Mouse (Mus musculus) Patski (cell line): ENCODE data around the gene Eif3b. TPM values are rescaled to one million over a fixed set of nuclear protein-coding genes. Genes with fewer than 3 reads are reported as not detected.
A peak's percentile ranks its signal among the peaks of the same experiment; 100 is the strongest.
"Not testable (repeated sequence)": the region's sequence is repeated elsewhere in the genome, so short reads cannot be mapped to it uniquely, and the experiment has no call there.

Experiments
- ATAC-seq: fragments of 100-300 bp; one replicate; pipeline ENCODE4 v1.8.0; 2021
- CTCF ChIA-PET: fragments of 350-600 bp; sonication (Branson Sonifier 250); formaldehyde crosslinking; loops from one replicate; lab custom pipeline; 2022; ENCODE audit warnings: inconsistent platforms; lab: Charles Lee
- POLR2A ChIA-PET: fragments of 350-600 bp; sonication (Branson Sonifier 250); formaldehyde crosslinking; loops from one replicate; lab custom pipeline; 2022; ENCODE audit warnings: antibody characterized with exemption, inconsistent platforms; lab: Charles Lee
- DNase-seq: peaks from one replicate; pipeline ENCODE4 v3.0.0-alpha.2; 2011; ENCODE audit warnings: low read depth, low spot score
- H3K27me3 ChIP-seq: fragments of 371-371 bp; one replicate; pipeline ENCODE4 v1.5.1; 2021
- CTCF ChIP-seq: fragments of 100-300 bp; IDR thresholded peaks from one replicate; pipeline ENCODE4 v1.5.1; 2021
- in situ Hi-C: fragments of 300-500 bp; cut with MboI; formaldehyde crosslinking; loops from 3 replicates; pipeline ENCODE4 v1.11.1; 2018; ENCODE audit warnings: low pct_unique_long_range_greater_than_20kb, mixed read lengths
- polyA plus RNA-seq: library from polyadenylated mRNA; unstranded; gene quantifications from one replicate; pipeline ENCODE4 v1.2.3, GENCODE M21; 2021

The Eif3b gene
- polyA plus RNA-seq, 1 experiment from 2014 or later = 258 TPM

DNA sequence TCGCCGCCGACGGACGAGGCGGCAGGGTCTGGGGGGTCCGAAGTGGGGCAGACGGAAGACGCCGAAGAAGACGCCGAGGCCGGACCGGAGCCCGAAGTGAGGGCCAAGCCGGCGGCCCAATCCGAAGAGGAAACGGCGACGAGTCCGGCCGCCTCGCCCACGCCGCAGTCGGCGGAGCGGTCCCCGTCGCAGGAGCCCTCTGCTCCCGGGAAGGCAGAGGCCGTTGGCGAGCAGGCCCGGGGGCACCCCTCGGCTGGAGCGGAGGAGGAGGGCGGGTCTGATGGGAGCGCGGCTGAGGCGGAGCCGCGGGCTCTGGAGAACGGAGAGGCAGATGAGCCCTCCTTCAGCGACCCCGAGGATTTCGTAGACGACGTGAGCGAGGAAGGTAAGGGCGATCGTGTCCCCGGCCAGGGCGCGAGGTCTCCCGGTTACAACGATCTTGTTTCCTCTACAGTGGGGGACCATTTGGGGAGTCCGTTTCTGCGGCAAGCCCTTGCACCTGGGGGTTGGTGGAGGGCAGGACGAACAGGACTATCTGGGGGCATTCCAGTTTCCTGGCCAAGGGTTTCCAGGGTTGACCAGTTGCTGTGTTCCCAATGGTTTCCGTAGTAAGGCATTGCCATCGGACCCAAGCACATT lies 433 bp downstream of the Eif3b start:
- ChIA-PET CTCF (no interaction called here), POLR2A (interaction anchor here (0.6 to 1.3 kb wide), 2 partner anchors 22 to 46 kb away, joined by 3 to 5 read pairs; no protein-coding TSS in a partner anchor)
- in situ Hi-C loops = no loop called here
- ATAC-seq (peak; percentile 38), DNase-seq (no peak)
- H3K27me3 ChIP-seq = no peaks in the 10 kb centered on the region
- no peak for TF ChIP-seq CTCF

DNA sequence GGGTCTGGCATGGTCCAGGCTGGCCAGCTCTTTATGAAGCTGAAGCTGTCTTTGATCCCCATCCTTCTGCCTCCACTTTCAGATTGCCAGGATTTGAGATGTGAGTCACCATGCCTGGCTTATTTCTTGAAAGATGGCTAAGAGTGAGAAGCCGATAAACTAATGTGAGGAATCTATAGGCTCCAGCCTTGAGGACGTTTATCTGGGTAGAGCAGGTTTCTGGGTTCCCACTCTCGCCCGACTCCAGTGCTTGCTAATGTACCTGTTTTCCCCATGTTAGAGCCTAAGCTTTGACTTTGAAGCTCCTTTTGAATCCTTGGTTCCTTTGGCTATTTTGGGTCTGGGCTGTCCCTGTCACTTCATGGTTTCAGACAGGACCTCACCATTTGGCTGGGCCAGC lies 1.5 kb downstream of the Eif3b start:
- DNase-seq (no peak), ATAC-seq (no peak)
- H3K27me3 ChIP-seq = no peaks in the 10 kb centered on the region
- CTCF ChIA-PET = interaction anchor here (1.3 kb wide), 1 partner anchor 14 kb away, joined by 3 read pairs; no protein-coding TSS in a partner anchor
- TF ChIP-seq CTCF = no peak
- in situ Hi-C loops = no loop called here
- POLR2A ChIA-PET = no interaction called here

DNA sequence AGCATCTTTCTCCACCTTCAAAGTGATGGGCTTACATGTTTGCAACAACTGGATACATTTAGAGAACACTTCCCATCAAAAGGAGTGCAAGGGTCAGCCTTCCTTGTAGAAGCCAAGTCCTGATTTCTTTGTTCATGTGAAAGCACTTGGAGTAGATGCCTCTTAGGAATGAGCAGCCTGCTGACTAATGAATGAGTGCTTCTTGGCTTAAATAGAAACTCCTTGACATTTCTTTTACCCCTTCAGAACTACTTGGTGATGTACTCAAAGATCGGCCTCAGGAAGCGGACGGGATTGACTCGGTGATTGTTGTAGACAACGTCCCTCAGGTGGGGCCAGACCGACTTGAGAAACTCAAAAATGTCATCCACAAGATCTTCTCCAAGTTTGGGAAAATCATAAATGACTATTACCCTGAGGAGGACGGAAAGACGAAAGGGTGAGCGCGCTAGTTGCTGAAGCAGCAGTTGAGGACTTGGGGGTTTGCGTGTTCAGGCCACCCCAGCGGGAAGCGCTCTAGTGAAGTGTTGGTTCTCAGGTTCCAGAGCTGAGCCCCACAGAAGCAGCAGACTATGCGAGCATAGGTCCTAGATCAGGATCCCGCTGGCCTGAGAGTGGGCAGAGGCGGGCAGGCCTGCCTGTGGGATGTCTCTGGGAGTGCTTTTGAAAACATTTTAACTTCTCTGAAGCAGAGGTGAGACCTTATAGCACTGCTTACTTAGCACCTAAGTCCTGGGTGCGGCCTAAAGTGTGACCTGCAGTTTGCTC lies 6.1 kb downstream of the Eif3b start:
- in situ Hi-C loops = no loop called here

DNA sequence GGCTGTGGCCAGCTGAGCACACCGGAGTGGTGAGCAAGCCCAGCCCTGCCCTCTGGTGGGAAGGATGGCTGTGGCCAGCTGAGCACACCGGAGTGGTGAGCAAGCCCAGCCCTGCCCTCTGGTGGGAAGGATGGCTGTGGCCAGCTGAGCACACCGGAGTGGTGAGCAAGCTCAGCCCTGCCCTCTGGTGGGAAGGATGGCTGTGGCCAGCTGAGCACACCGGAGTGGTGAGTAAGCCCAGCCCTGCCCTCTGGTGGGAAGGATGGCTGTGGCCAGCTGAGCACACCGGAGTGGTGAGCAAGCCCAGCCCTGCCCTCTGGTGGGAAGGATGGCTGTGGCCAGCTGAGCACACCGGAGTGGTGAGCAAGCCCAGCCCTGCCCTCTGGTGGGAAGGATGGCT lies 20.0 kb downstream of the Eif3b start:
- POLR2A ChIA-PET, in situ Hi-C loops, ATAC-seq, CTCF ChIA-PET, DNase-seq, H3K27me3 ChIP-seq: not testable (repeated sequence)

More for the DNA sequence above, 6.1 kb downstream of the Eif3b start:
- POLR2A ChIA-PET = no interaction called here
- H3K27me3 ChIP-seq = no peaks in the 10 kb centered on the region
- no peak for DNase-seq
- no peak for TF ChIP-seq CTCF
- CTCF ChIA-PET = no interaction called here
- no peak for ATAC-seq

DNA sequence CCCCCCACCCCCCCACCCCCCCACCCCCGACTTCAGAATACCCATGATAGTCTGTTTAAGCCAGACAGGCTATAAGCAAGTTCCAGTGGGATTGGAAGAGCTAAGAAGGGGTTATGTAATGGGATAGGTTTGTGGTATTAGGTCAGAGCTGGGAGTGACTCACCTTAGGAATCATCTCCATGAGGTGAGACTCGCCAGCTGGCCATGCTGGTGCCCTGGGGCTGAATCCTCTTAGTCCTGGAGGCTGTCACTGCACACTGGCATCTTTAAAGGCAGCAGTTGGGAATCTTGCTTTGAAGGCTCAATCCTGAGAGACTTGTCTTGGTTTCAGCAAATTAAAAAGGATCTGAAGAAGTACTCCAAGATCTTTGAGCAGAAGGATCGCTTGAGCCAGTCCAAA lies 22.3 kb downstream of the Eif3b start:
- ChIA-PET POLR2A (no interaction called here), CTCF (interaction anchor here (1.5 kb wide), 1 partner anchor 10 kb away, joined by 4 read pairs; no protein-coding TSS in a partner anchor)
- DNase-seq (peak; percentile 49), ATAC-seq (no peak)
- H3K27me3 ChIP-seq = no peaks in the 10 kb centered on the region
- in situ Hi-C loops = no loop called here
- no peak for TF ChIP-seq CTCF

DNA sequence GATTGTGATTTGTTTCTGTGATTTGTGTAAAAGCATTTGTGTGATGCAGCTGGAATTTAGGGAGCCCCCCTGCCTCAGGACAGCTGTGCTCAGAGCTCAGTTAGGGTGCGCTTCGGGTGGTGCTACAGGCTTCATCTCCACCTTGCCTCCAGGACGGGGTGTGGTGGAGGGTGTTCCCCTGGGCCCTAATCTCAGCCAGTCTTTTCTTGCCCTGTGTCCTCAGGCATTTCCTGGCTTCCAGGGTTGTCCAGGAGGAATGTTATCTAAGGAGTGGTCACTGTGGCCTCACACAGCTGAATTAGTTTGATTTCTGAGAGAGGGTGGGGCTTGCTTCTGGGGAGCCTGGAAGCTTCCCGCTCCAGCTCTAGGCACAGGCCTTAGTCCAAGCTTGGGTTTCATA lies 24.9 kb downstream of the Eif3b start:
- ATAC-seq = no peak
- in situ Hi-C loops = no loop called here

DNA sequence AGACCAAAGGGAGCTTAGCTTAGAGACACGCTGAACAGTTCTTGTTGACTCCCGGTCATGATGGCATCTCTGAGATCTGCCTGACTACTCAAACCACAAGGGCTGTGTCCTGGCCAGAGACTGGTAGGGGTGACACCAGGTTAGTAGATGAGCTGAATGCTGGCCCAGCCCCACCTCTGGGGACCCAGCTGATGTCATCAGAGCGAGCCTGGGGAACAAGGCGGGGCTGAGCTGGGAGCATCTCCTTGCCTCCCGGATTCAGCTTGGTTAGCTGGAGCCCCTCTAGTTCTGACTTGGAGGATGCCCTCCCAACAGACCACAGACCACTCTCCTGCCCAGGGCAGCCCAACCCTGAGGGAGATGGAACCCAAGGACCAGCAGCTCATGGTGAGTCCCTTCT lies 26.2 kb downstream of the Eif3b start, which contains the start of gene Gm4869:
Gene Gm4869 (plus strand): TSS at position 301 of the 400 bp plus-strand sequence.
- TF ChIP-seq CTCF = no peak
- POLR2A ChIA-PET = no interaction called here
- ATAC-seq = no peak
- no peak for DNase-seq
- in situ Hi-C loops = no loop called here
- CTCF ChIA-PET = interaction anchor here (1.1 to 1.2 kb wide), 2 partner anchors 14 to 91 kb away, joined by 3 read pairs; no protein-coding TSS in a partner anchor
- H3K27me3 ChIP-seq = no peaks in the 10 kb centered on the region

More for the DNA sequence above, 24.9 kb downstream of the Eif3b start:
- CTCF ChIA-PET = interaction anchor here (1.0 to 1.2 kb wide), 2 partner anchors 9 to 17 kb away, joined by 4 read pairs; no protein-coding TSS in a partner anchor
- H3K27me3 ChIP-seq = no peaks in the 10 kb centered on the region
- POLR2A ChIA-PET = no interaction called here
- DNase-seq = no peak
- TF ChIP-seq CTCF = no peak

DNA sequence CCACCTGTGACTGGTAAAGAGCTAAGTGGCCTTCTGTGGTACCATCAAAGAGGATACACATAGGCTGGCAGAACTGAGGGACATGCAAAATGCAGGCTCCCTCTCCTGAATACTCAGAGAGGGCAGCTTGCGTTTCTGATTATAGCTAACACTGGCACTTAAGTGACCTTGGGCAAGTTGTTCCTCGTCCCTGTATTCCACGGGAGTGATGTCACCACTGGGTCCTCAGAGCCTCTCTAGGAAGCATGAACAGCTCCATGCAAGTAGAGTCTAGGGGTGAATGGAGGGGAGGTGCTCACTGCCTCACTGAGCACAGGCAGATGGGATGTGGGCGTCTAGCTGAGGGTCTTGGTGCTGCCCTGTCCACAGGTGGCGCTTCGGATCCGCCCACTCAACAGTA lies 26.9 kb downstream of the Eif3b start:
- H3K27me3 ChIP-seq = no peaks in the 10 kb centered on the region
- CTCF ChIA-PET = interaction anchor here (1.2 to 1.3 kb wide), 2 partner anchors 10 to 91 kb away, joined by 3 read pairs; no protein-coding TSS in a partner anchor
- DNase-seq (no peak), ATAC-seq (no peak)
- TF ChIP-seq CTCF = no peak
- in situ Hi-C loops = no loop called here
- POLR2A ChIA-PET = no interaction called here

DNA sequence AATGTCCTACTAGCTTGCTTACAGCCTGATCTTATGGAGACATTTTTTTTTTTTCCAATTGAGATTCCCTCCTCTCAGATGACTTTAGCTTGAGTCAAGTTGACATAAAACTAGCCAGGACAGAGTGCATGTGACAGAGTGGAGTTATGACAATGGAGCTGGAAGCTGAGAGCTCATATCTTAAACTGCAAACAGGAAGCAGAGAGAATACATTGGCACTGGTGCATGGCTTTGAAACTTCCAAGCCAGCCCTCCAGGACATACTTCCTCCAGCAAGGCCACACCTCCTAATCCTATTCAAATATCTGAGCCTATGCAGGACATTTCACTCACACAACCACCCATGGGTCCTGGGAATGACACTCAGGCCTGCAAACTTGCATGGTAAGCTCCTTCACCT lies 35.4 kb downstream of the Eif3b start:
- ChIA-PET CTCF (interaction anchor here (1.3 kb wide), 1 partner anchor 18 kb away, joined by 3 read pairs; no protein-coding TSS in a partner anchor), POLR2A (no interaction called here)
- ATAC-seq (no peak), DNase-seq (no peak)
- TF ChIP-seq CTCF = no peak
- in situ Hi-C loops = no loop called here
- no peaks in the 10 kb centered on the region for H3K27me3 ChIP-seq

DNA sequence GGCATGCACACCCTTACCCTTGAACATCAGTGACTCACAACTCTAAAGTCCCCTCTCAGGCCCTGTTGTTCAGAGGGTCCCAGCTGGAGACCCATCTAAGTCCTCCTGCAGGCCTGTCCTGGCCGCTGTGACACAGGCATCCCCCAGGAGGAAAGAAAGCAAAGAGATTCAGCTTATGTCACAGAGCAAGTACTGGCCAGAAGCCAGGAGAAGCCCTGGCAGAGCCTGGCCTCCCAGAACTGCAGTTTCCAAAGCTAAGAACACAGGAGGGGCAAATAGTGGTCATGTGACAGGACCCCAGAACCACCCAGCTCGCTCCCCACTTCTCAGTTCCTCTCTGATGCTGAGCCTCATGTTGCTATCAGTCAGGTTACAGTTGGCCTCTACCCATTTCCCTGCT lies 36.3 kb downstream of the Eif3b start:
- DNase-seq = no peak
- no peak for ATAC-seq
- ChIA-PET CTCF (no interaction called here), POLR2A (no interaction called here)
- no peak for TF ChIP-seq CTCF
- in situ Hi-C loops = no loop called here
- no peaks in the 10 kb centered on the region for H3K27me3 ChIP-seq

DNA sequence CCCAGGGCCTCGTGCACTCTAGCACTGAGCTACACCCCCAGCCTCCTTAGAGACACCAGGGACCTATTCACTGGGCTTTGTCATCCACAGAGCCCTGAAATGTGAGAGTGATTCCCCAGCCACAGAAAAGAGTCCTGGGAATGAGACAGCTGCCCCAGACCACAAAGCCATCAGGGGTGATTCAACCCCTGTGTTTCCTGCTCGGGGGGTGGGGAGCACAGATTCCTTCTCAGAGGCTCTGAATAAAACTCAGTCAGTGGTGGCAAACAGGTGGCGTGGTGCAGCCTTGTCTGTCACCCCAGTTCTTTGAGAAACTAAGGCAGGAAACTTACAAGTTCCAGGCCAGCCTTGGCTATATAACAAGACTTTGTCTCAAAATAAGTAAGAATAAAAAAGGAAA lies 42.3 kb downstream of the Eif3b start:
- no peaks in the 10 kb centered on the region for H3K27me3 ChIP-seq
- DNase-seq (no peak), ATAC-seq (no peak)
- in situ Hi-C loops = no loop called here
- POLR2A ChIA-PET = no interaction called here
- TF ChIP-seq CTCF = no peak
- CTCF ChIA-PET = interaction anchor here (1.6 kb wide), 1 partner anchor 18 kb away, joined by 4 read pairs; no protein-coding TSS in a partner anchor

DNA sequence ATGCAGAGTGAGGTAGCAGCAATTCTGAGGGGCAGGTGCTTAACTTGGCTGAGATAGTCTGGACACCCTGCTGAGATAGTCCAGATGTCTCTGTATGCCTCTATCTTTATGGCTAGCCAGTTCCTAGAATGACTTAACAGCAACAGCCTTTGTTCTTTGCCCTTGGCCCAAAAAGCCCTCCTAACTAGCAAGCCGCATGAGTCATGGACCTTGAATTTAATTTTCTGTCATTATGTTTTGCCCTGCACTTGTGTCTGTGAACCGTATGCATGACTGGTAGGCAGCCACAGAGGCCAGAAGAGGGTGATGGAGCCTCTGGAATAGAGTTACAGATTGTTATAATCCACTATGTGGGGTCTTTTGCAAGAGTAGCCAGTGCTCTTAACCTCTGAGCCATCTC lies 44.0 kb downstream of the Eif3b start:
- ChIA-PET POLR2A (interaction anchor here (1.3 kb wide), 1 partner anchor 64 kb away, joined by 3 read pairs; no protein-coding TSS in a partner anchor), CTCF (interaction anchor here (0.6 kb wide), 1 partner anchor 24 kb away, joined by 3 read pairs; no protein-coding TSS in a partner anchor)
- ATAC-seq, DNase-seq, in situ Hi-C loops, H3K27me3 ChIP-seq: not testable (repeated sequence)
